Mouse (Mus musculus) heart, embryonic 15.5 days (tissue): Measurements from ENCODE around the gene Golga2. TPM values are rescaled to one million over a fixed set of nuclear protein-coding genes. Genes with fewer than 3 reads are reported as not detected.

ENCODE experiments used
- ATAC-seq: fragments of 200-750 bp; cut with Nextera tagmentation; replicated peaks from 2 replicates; pipeline ENCODE4 v1.8.0; 2017; ENCODE audit warnings: low read depth, moderate TSS enrichment; ENCODE audit not compliant: insufficient number of reproducible peaks, insufficient read depth, low FRiP score
- H3K27ac ChIP-seq: fragments of 300-500 bp; sonication (generic); 2 replicates; pipeline ENCODE4 v1.5.1; 2015; ENCODE audit warnings: mild to moderate bottlenecking, inconsistent platforms
- H3K27me3 ChIP-seq: fragments of 300-500 bp; sonication (generic); 2 replicates; pipeline ENCODE4 v1.6.1; 2015; ENCODE audit warnings: inconsistent platforms
- H3K36me3 ChIP-seq: fragments of 300-500 bp; sonication (generic); 2 replicates; pipeline ENCODE4 v1.6.1; 2015; ENCODE audit warnings: mild to moderate bottlenecking, inconsistent platforms
- H3K4me1 ChIP-seq: fragments of 300-500 bp; sonication (generic); replicated peaks from 2 replicates; pipeline ENCODE4 v1.6.1; 2015; ENCODE audit warnings: inconsistent platforms
- H3K4me2 ChIP-seq: fragments of 300-500 bp; sonication (generic); 2 replicates; pipeline ENCODE4 v1.6.1; 2015; ENCODE audit warnings: inconsistent platforms, mild to moderate bottlenecking, moderate library complexity
- H3K4me3 ChIP-seq: fragments of 300-500 bp; sonication (generic); 2 replicates; pipeline ENCODE4 v1.5.1; 2015; ENCODE audit warnings: mild to moderate bottlenecking, inconsistent platforms
- H3K9ac ChIP-seq: fragments of 300-500 bp; sonication (generic); 2 replicates; pipeline ENCODE4 v1.6.1; 2015; ENCODE audit warnings: mild to moderate bottlenecking, inconsistent platforms
- H3K9me3 ChIP-seq: fragments of 300-500 bp; sonication (generic); replicated peaks from 2 replicates; pipeline ENCODE4 v1.6.1; 2016; ENCODE audit warnings: inconsistent platforms
- WGBS: fragments of 180-500 bp; shearing (Covaris S2); methylation state at CpG from one replicate; pipeline ENCODE4 v1.1.7; 2015; ENCODE audit warnings: mixed read lengths; 5-methylcytosine and 5-hydroxymethylcytosine counted together
- polyA plus RNA-seq: library from polyadenylated mRNA; unstranded; fragments of >200 nt; fragmentation: Nextera tagmentation; extraction: Ambion mirVana; gene quantifications from 2 replicates; pipeline ENCODE4 v1.2.1, GENCODE M21; 2015

The Golga2 gene
- polyA plus RNA-seq, 1 experiment from 2014 or later = 21.7 TPM

DNA sequence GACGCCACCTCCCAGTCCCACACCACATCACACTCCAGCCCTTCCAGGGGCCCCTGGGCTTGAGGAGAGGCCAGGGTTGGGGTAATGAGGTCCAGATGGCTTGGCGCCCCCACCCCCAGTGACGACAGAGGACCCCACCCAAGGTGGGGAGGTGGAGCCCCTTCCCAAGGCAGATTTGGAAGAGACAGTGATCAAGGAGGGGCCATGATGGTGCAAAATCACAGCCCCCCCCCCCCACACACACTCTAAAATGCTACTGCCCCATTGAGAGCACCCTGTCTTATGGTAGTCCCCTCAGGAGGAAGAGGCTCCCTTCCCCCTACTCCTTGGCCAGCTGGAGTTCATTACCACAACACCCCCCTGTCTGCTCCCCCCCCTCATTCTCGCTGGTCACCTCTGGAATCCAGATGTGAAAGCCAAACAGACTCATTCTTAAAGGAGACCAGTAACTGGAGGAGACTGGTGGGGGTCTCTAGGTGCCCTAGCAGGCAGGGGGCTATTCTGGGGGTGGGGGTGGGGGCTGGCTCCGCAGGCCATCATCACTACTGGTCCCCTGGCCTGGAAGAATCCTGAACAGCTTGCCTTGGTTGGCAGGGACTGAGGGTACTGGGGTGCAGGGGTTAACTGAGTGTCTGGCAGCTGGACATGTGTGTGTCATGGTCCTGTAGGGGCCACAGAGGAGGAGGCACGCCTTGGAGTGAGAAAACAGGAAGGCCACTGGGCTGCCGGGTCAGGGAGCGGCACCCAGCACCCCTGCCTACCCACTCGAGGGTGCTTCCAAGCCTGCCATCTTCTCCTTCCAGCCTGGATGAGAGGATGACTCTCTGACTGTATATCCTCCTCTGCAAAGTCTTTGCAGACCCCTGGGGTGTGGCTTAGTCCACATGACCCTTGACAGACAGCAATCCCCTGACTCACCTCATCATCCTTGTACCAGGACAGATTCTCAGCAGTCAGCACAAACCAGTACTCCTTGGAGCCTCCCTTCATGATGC is 32.7 kb downstream of the Golga2 start:
- ATAC-seq = no peak
- WGBS = 31% methylated on average over 9 of the region's 9 CpGs

DNA sequence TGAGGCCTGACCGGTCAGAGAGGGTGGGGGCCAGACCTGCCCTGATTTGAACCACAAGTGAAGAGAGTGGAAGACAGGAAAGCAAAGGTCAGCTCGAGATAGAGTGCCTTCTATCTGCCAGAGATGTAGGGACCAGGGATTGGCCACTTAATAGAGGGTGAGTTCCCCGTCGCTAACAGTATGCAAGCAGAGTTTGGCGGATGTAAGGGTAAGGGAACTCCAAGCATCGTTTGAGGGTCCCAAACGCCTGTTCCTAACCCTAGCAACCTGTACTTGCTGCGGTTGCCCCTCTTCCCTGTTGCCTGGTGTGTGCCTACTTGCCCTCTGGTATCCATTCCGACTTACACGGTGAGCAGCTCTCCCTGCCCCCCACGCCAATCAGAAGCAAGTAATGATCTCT is 33.5 kb downstream of the Golga2 start:
- H3K27ac ChIP-seq = peak overlapping the region; percentile 88; the same call in 1 of the 2 replicates
- no peak for ATAC-seq
- 57% methylated on average over 11 of the region's 11 CpGs for WGBS

More for the DNA sequence above, 32.7 kb downstream of the Golga2 start:
- Histone ChIP-seq H3K4me3 (no peak overlapping the region), H3K4me2 (0 out of 2 replicates have a peak overlapping the region, but pooled peaks have one; percentile 27), H3K4me1 (peaks cover 39% of the 10 kb centered on the region), H3K36me3 (no peaks in the 10 kb centered on the region), H3K9ac (no peak overlapping the region), H3K27ac (peak overlapping the region; percentile 88), H3K27me3 (peaks cover 21% of the 10 kb centered on the region), H3K9me3 (no peaks in the 10 kb centered on the region)

GRCm38 (mm10) chr2:32321591-32322298 is 34.6 kb downstream of the Golga2 start:
- H3K36me3 ChIP-seq = no peaks in the 10 kb centered on the region
- H3K4me2 ChIP-seq = no peak overlapping the region
- H3K4me1 ChIP-seq = peaks cover 28% of the 10 kb centered on the region
- no peak overlapping the region for H3K4me3 ChIP-seq
- H3K27me3 ChIP-seq = peaks cover 21% of the 10 kb centered on the region
- 62% methylated on average over 9 of the region's 9 CpGs for WGBS
- no peak overlapping the region for H3K9ac ChIP-seq
- ATAC-seq = no peak
- 0 out of 2 replicates have a peak overlapping the region, but pooled peaks have one; percentile 24 for H3K27ac ChIP-seq
- H3K9me3 ChIP-seq = no peaks in the 10 kb centered on the region

More for the DNA sequence above, 33.5 kb downstream of the Golga2 start:
- Histone ChIP-seq H3K9me3 (no peaks in the 10 kb centered on the region), H3K4me2 (no peak overlapping the region), H3K9ac (no peak overlapping the region), H3K4me1 (peaks cover 36% of the 10 kb centered on the region), H3K4me3 (no peak overlapping the region), H3K36me3 (no peaks in the 10 kb centered on the region), H3K27me3 (peaks cover 21% of the 10 kb centered on the region)

GRCm38 (mm10) chr2:32322754-32323741 is 35.9 kb downstream of the Golga2 start:
- H3K4me3 ChIP-seq = no peak overlapping the region
- WGBS = 75% methylated on average over 7 of the region's 7 CpGs
- no peak overlapping the region for H3K9ac ChIP-seq
- no peak overlapping the region for H3K27ac ChIP-seq
- 0 out of 2 replicates have a peak, but pooled peaks cover 10% of the 10 kb centered on the region for H3K27me3 ChIP-seq
- H3K4me1 ChIP-seq = peaks cover 16% of the 10 kb centered on the region
- no peaks in the 10 kb centered on the region for H3K9me3 ChIP-seq
- no peak overlapping the region for H3K4me2 ChIP-seq
- no peak for ATAC-seq
- H3K36me3 ChIP-seq = no peaks in the 10 kb centered on the region

GRCm38 (mm10) chr2:32324322-32324721 is 37.1 kb downstream of the Golga2 start:
- 0 out of 2 replicates have a peak, but pooled peaks cover 2% of the 10 kb centered on the region for H3K27me3 ChIP-seq
- peaks cover 13% of the 10 kb centered on the region for H3K4me1 ChIP-seq
- H3K36me3 ChIP-seq = no peaks in the 10 kb centered on the region
- no peak overlapping the region for H3K27ac ChIP-seq
- no peak for ATAC-seq
- H3K4me3 ChIP-seq = no peak overlapping the region
- H3K9me3 ChIP-seq = no peaks in the 10 kb centered on the region
- H3K9ac ChIP-seq = no peak overlapping the region
- 53% methylated on average over 4 of the region's 4 CpGs for WGBS
- no peak overlapping the region for H3K4me2 ChIP-seq

- no peak overlapping the region for H3K27ac ChIP-seq
- ATAC-seq = no peak
- H3K27me3 ChIP-seq = no peaks in the 10 kb centered on the region
- WGBS = 40% methylated on average over 7 of the region's 7 CpGs
- no peaks in the 10 kb centered on the region for H3K36me3 ChIP-seq
- H3K9me3 ChIP-seq = no peaks in the 10 kb centered on the region
- H3K4me3 ChIP-seq = no peak overlapping the region
- no peak overlapping the region for H3K9ac ChIP-seq
- peaks cover 11% of the 10 kb centered on the region for H3K4me1 ChIP-seq
- H3K4me2 ChIP-seq = no peak overlapping the region
Measured at GRCm38 (mm10) chr2:32325342-32325741, 38.2 kb downstream of the Golga2 start.

DNA sequence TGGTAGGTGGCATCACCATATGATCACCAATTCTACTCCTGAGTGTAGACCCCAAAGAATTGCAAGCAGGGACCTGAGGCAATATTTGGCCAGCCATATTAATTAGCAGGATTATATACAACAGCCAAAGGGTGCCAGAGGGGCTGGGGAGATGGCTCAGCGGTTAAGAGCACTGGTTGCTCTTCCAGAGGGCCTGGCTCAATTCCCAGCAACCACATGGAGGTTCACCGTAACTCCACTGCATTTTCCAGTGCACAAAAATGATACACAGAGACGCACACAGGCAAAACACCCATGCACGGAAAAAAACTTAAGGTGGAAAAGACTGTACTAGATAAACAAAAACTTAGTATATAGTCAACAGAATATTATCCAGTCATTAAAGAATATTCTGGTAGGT is 40.0 kb downstream of the Golga2 start:
- no peak overlapping the region for H3K27ac ChIP-seq
- no peak overlapping the region for H3K9ac ChIP-seq
- no peak overlapping the region for H3K4me2 ChIP-seq
- H3K4me1 ChIP-seq = peaks cover 10% of the 10 kb centered on the region; the same call in 1 of the 2 replicates
- H3K9me3 ChIP-seq = no peaks in the 10 kb centered on the region
- no peak overlapping the region for H3K4me3 ChIP-seq
- 73% methylated on average over 4 of the region's 4 CpGs for WGBS
- no peak for ATAC-seq
- H3K27me3 ChIP-seq = no peaks in the 10 kb centered on the region
- H3K36me3 ChIP-seq = no peaks in the 10 kb centered on the region

- no peak overlapping the region for H3K4me2 ChIP-seq
- H3K36me3 ChIP-seq = no peaks in the 10 kb centered on the region
- 42% methylated on average over 13 of the region's 13 CpGs for WGBS
- H3K27me3 ChIP-seq = peaks cover 16% of the 10 kb centered on the region
- H3K4me3 ChIP-seq = no peak overlapping the region
- peaks cover 9% of the 10 kb centered on the region; the same call in 1 of the 2 replicates for H3K4me1 ChIP-seq
- H3K9me3 ChIP-seq = no peaks in the 10 kb centered on the region
- H3K9ac ChIP-seq = no peak overlapping the region
- peak overlapping the region; percentile 49; the same call in 1 of the 2 replicates for H3K27ac ChIP-seq
- ATAC-seq = 0 out of 2 replicates have a peak, but pooled peaks have one; percentile 16
Measured at GRCm38 (mm10) chr2:32328911-32329460, 41.8 kb downstream of the Golga2 start.

- Histone ChIP-seq H3K4me3 (no peak overlapping the region), H3K4me2 (no peak overlapping the region), H3K4me1 (peaks cover 9% of the 10 kb centered on the region; the same call in 1 of the 2 replicates), H3K9ac (no peak overlapping the region), H3K27me3 (peaks cover 21% of the 10 kb centered on the region), H3K9me3 (no peaks in the 10 kb centered on the region), H3K36me3 (no peaks in the 10 kb centered on the region), H3K27ac (peak overlapping the region; percentile 54)
- 40% methylated on average over 6 of the region's 6 CpGs for WGBS
- ATAC-seq = no peak; the same call in 1 of the 2 replicates
Measured at GRCm38 (mm10) chr2:32329531-32329930, 42.3 kb downstream of the Golga2 start.

- H3K36me3 ChIP-seq = no peaks in the 10 kb centered on the region
- H3K4me1 ChIP-seq = peaks cover 7% of the 10 kb centered on the region; the same call in 1 of the 2 replicates
- peaks cover 41% of the 10 kb centered on the region for H3K27me3 ChIP-seq
- H3K27ac ChIP-seq = no peak overlapping the region
- H3K4me3 ChIP-seq = no peak overlapping the region
- no peak overlapping the region for H3K4me2 ChIP-seq
- WGBS = 74% methylated on average over 5 of the region's 5 CpGs
- no peaks in the 10 kb centered on the region for H3K9me3 ChIP-seq
- H3K9ac ChIP-seq = no peak overlapping the region
- no peak for ATAC-seq
Measured at GRCm38 (mm10) chr2:32332159-32332558, 45.0 kb downstream of the Golga2 start.
